Mouse (Mus musculus) myocyte (in vitro differentiated cells): ENCODE measurements at regions not wholly inside any gene's neighbourhood (a gene's known extent, or its start where the extent isn't known, plus 50 kb on each side); places are given as distances from the start of the nearest gene placed in this dataset.

Experiments used
- H3K27me3 ChIP-seq: one replicate; pipeline ENCODE4 v1.6.1; 2011; ENCODE audit not compliant: control insufficient read depth, insufficient read depth, insufficient read length
- H3K36me3 ChIP-seq: one replicate; pipeline ENCODE4 v1.6.1; 2011; ENCODE audit not compliant: control insufficient read depth, insufficient read depth
- H3K4me2 ChIP-seq: one replicate; pipeline ENCODE4 v1.6.1; 2011; ENCODE audit warnings: low read depth, control low read depth
- H3K4me3 ChIP-seq: one replicate; pipeline ENCODE4 v1.5.1; 2011; ENCODE audit warnings: mild to moderate bottlenecking, control low read depth, moderate library complexity
- H3K79me2 ChIP-seq: one replicate; pipeline ENCODE4 v1.6.1; 2011; ENCODE audit not compliant: control insufficient read depth, insufficient read depth
- H3ac ChIP-seq: one replicate; pipeline ENCODE4 v1.6.1; 2011; ENCODE audit not compliant: control insufficient read depth, insufficient read length
- CEBPB ChIP-seq: IDR thresholded peaks from 2 replicates; pipeline ENCODE4 v1.6.1; 2011; ENCODE audit warnings: mild to moderate bottlenecking, moderate library complexity; ENCODE audit not compliant: poor library complexity, insufficient read depth, severe bottlenecking
- E2F4 ChIP-seq: IDR thresholded peaks from one replicate; pipeline ENCODE4 v1.6.1; 2011; ENCODE audit warnings: mild to moderate bottlenecking, control low read depth, moderate library complexity; ENCODE audit not compliant: insufficient read depth
- MAX ChIP-seq: IDR thresholded peaks from one replicate; pipeline ENCODE4 v1.6.1; 2011; ENCODE audit warnings: low read depth, mild to moderate bottlenecking, control low read depth
- MYOD1 ChIP-seq, 3 experiments: IDR thresholded peaks; one replicate each; pipeline ENCODE4 v1.6.1; 2011; ENCODE audit warnings: control low read depth in 2 of 3, low read depth in 2 of 3, mild to moderate bottlenecking in 2 of 3, moderate library complexity in 1 of 3; ENCODE audit not compliant: insufficient read length in 2 of 3, control insufficient read depth in 1 of 3
- MYOG ChIP-seq, 3 experiments: IDR thresholded peaks; one replicate each; pipeline ENCODE4 v1.6.1; 2011; ENCODE audit warnings: control low read depth in 2 of 3, low read depth in 2 of 3, mild to moderate bottlenecking in 2 of 3; ENCODE audit not compliant: insufficient read length in 2 of 3, control insufficient read depth in 1 of 3, insufficient read depth in 1 of 3
- POLR2A ChIP-seq: IDR thresholded peaks from one replicate; pipeline ENCODE4 v1.6.1; 2011; ENCODE audit warnings: low read depth, mild to moderate bottlenecking, control low read depth, moderate library complexity; ENCODE audit not compliant: insufficient read length
- POLR2AphosphoS2 ChIP-seq: IDR thresholded peaks from one replicate; pipeline ENCODE4 v1.6.1; 2011; ENCODE audit warnings: low read depth, control low read depth; ENCODE audit not compliant: insufficient read length
- REST ChIP-seq: IDR thresholded peaks from one replicate; pipeline ENCODE4 v1.6.1; 2011; ENCODE audit warnings: mild to moderate bottlenecking, control low read depth, moderate library complexity; ENCODE audit not compliant: insufficient read depth, insufficient read length
- SRF ChIP-seq: IDR thresholded peaks from one replicate; pipeline ENCODE4 v1.6.1; 2011; ENCODE audit warnings: low read depth; ENCODE audit not compliant: control insufficient read depth, insufficient read length
- TCF12 ChIP-seq: IDR thresholded peaks from one replicate; pipeline ENCODE4 v1.6.1; 2011; ENCODE audit warnings: mild to moderate bottlenecking, control low read depth; ENCODE audit not compliant: poor library complexity, insufficient read depth, severe bottlenecking
- TCF3 ChIP-seq: IDR thresholded peaks from one replicate; pipeline ENCODE4 v1.6.1; 2011; ENCODE audit warnings: low read depth, control low read depth; ENCODE audit not compliant: insufficient read length
- USF1 ChIP-seq: IDR thresholded peaks from one replicate; pipeline ENCODE4 v1.6.1; 2011; ENCODE audit warnings: low read depth, mild to moderate bottlenecking, control low read depth, moderate library complexity

GRCm38 (mm10) chr4:9185156-9185875 is 946.5 kb upstream of the Car8 start:
- H3K4me3 ChIP-seq = no peak overlapping the region
- H3ac ChIP-seq = no peak overlapping the region
- no peaks in the 10 kb centered on the region for H3K27me3 ChIP-seq
- H3K36me3 ChIP-seq = no peaks in the 10 kb centered on the region
- H3K4me2 ChIP-seq = peak overlapping the region; percentile 18
- TF ChIP-seq REST = no peak
- no peak for TF ChIP-seq TCF12
- TF ChIP-seq TCF3 = no peak
- TF ChIP-seq USF1 = no peak
- TF ChIP-seq MYOD1 (IDR thresholded peaks at IDR 0.05; ENCODE audit: control insufficient read depth in 1 of 3, insufficient read length in 2 of 3, low read depth in 2 of 3) = no peak
- TF ChIP-seq MAX = no peak
- TF ChIP-seq POLR2AphosphoS2 = no peak
- TF ChIP-seq POLR2A = no peak
- no peak for TF ChIP-seq SRF
- no peak for TF ChIP-seq MYOG (IDR thresholded peaks at IDR 0.05; ENCODE audit: control insufficient read depth in 1 of 3, insufficient read depth in 1 of 3, insufficient read length in 2 of 3, low read depth in 2 of 3)
- no peak for TF ChIP-seq CEBPB
- no peak for TF ChIP-seq E2F4
- no peaks in the 10 kb centered on the region for H3K79me2 ChIP-seq

DNA sequence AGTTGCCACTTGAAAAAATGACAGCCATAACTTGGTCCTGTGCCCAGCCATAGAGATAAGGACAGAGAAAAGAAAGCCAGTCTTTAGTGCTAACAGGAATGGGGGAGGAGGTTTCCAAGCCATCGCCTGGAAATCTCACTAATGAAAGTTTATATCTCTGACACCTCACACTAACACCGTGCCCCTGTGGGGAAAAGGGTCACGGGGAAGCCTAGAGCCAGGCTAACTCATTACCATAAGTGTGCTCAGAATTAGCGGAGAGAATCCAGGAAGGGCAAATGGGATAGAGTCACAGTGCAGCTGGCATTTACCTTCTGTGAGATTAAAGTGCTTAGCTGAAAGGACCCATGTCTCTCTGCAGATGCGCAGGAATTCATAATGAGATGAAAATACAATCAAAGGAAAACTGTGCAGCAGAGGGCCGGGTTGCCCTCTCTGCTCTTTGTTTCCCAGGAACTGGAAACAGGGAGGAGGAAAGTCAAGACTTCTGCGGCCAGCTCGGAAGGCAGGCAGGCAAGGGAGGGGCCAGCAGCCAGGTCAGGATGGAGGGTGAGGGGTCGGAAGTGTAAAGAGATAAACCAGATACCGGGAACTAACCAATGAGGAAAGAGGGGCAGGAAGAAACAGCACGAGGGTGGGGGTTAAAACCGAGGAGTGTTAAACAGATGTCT is 945.7 kb upstream of the Car8 start:
- no peak for TF ChIP-seq MYOG (IDR thresholded peaks at IDR 0.05; ENCODE audit: control insufficient read depth in 1 of 3, insufficient read depth in 1 of 3, insufficient read length in 2 of 3, low read depth in 2 of 3)
- no peak for TF ChIP-seq POLR2A
- TF ChIP-seq CEBPB = no peak
- no peak for TF ChIP-seq MAX
- TF ChIP-seq MYOD1 (IDR thresholded peaks at IDR 0.05; ENCODE audit: control insufficient read depth in 1 of 3, insufficient read length in 2 of 3, low read depth in 2 of 3) = no peak
- no peak for TF ChIP-seq USF1
- TF ChIP-seq REST = no peak
- TF ChIP-seq TCF12 = no peak
- TF ChIP-seq POLR2AphosphoS2 = no peak
- TF ChIP-seq E2F4 = no peak
- no peak overlapping the region for H3K4me3 ChIP-seq

GRCm38 (mm10) chr4:9174365-9174764 is 935.5 kb upstream of the Car8 start:
- Histone ChIP-seq H3K36me3 (no peaks in the 10 kb centered on the region), H3K79me2 (no peaks in the 10 kb centered on the region), H3K27me3 (no peaks in the 10 kb centered on the region), H3K4me2 (no peak overlapping the region), H3ac (no peak overlapping the region), H3K4me3 (no peak overlapping the region)
- TF ChIP-seq POLR2AphosphoS2 (no peak), MYOG (IDR thresholded peaks at IDR 0.05; ENCODE audit: control insufficient read depth in 1 of 3, insufficient read depth in 1 of 3, insufficient read length in 2 of 3, low read depth in 2 of 3) (no peak), POLR2A (no peak), E2F4 (no peak), TCF12 (no peak), MAX (no peak), USF1 (no peak), TCF3 (no peak), CEBPB (no peak), REST (no peak)

More for the DNA sequence above, 945.7 kb upstream of the Car8 start:
- peak overlapping the region; percentile 18 for H3K4me2 ChIP-seq
- no peaks in the 10 kb centered on the region for H3K79me2 ChIP-seq
- H3K27me3 ChIP-seq = no peaks in the 10 kb centered on the region
- no peaks in the 10 kb centered on the region for H3K36me3 ChIP-seq
- H3ac ChIP-seq = no peak overlapping the region

GRCm38 (mm10) chr4:9162374-9162773 is 923.5 kb upstream of the Car8 start:
- H3K4me3 ChIP-seq = no peak overlapping the region
- no peak overlapping the region for H3K4me2 ChIP-seq
- no peaks in the 10 kb centered on the region for H3K36me3 ChIP-seq
- no peaks in the 10 kb centered on the region for H3K79me2 ChIP-seq
- no peak for TF ChIP-seq MYOD1 (IDR thresholded peaks at IDR 0.05; ENCODE audit: control insufficient read depth in 1 of 3, insufficient read length in 2 of 3, low read depth in 2 of 3)
- no peak for TF ChIP-seq USF1
- no peak for TF ChIP-seq TCF3
- no peak for TF ChIP-seq TCF12
- TF ChIP-seq CEBPB = no peak
- no peak for TF ChIP-seq REST
- no peak for TF ChIP-seq MAX
- no peak for TF ChIP-seq SRF
- H3K27me3 ChIP-seq = no peaks in the 10 kb centered on the region
- no peak overlapping the region for H3ac ChIP-seq

DNA sequence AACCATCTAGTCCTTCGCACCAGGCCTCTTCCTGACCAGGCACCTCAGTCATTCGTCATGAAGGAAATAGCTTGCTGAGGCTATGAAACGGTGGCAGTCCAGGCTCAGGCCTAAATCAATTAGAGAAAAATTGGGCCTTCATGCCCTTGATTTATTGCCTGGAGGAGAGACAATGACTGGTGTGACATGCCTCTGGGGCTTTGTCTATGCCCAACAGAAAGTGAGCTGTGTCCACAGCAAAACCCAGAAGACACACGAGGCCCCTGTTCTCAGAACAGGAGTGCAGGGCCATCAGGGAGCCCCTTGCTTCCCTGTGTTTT is 922.9 kb upstream of the Car8 start:
- TF ChIP-seq E2F4 (no peak), POLR2A (no peak), MYOG (IDR thresholded peaks at IDR 0.05; ENCODE audit: control insufficient read depth in 1 of 3, insufficient read depth in 1 of 3, insufficient read length in 2 of 3, low read depth in 2 of 3) (no peak), POLR2AphosphoS2 (no peak), MAX (no peak), REST (no peak), USF1 (no peak), TCF3 (no peak)
- H3K27me3 ChIP-seq = no peaks in the 10 kb centered on the region
- H3ac ChIP-seq = no peak overlapping the region
- H3K4me2 ChIP-seq = no peak overlapping the region
- H3K36me3 ChIP-seq = no peaks in the 10 kb centered on the region
- no peak overlapping the region for H3K4me3 ChIP-seq
- no peaks in the 10 kb centered on the region for H3K79me2 ChIP-seq
